Mouse (Mus musculus) MEL-GATA-1-ER (cell line): ENCODE results near the gene Ogfrl1.
A peak's percentile ranks its signal among the peaks of the same experiment; 100 is the strongest.

ENCODE experiments used
- DNase-seq: peaks from one replicate; pipeline ENCODE4 v3.0.0-alpha.2; 2012; ENCODE audit warnings: low read depth; ENCODE audit errors: extremely low read depth

The Ogfrl1 gene

DNA sequence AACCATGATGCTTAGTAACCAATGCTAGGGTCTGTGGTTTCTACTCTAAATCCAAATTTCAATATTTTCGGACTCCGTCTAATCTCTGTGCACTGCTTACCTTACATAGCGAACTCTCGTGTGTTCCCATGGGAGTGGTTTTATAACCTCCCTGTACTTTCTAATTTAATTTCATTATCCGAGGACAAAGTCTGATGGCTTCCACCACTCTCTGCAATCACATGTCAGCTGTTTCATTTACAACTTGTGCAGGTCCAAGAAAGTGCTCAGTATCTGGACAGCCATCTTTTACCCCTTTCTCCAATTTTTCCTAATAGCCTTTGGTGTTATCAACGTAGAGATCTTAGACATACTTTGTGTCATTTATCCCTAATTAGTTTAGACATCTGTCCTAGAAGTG, 44.7 kb downstream of the Ogfrl1 start:
- no peak for DNase-seq

- no peak for DNase-seq
These were observed 45.8 kb downstream of the Ogfrl1 start for GRCm38 (mm10) chr1:23351756-23352155.

DNA sequence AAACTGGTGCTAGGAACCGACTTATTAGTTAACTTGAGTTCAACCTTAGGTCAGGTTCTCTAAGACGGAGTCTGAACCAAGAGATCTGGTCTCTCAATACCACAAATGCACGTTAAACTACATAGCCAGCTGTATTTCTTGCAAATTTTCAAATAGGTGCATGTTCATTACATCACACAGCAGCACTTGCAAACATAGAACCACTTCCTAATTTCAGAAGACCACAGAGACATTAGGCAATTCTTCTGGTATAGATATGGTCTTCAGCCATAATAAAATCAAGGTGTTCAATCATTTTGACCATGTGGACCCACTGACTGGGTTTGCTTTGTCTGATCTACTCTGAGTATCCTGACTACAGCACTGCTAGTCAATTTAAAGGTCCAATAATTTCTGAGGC, 51.9 kb downstream of the Ogfrl1 start:
- DNase-seq: no peak

DNA sequence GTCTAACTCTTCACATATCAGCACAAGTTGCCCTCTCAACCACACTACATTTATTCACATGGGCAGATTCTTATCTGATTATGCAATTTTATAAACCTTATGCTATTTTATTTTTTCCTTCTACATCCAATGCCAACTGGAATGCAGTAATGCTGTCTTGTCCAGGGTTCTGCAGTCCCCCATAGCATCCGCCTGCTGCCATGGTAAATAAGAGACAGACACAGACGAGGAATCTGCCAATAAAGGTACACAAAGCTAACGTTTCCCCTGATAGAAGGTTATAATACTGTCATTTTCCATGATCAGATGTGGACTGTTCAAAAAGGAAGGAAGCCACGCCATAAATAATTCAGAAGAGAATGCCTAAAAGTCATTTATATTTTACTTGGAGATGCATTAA, 54.7 kb downstream of the Ogfrl1 start:
- no peak for DNase-seq

GRCm38 (mm10) chr1:23342224-23342623, 55.3 kb downstream of the Ogfrl1 start:
- DNase-seq: no peak

DNA sequence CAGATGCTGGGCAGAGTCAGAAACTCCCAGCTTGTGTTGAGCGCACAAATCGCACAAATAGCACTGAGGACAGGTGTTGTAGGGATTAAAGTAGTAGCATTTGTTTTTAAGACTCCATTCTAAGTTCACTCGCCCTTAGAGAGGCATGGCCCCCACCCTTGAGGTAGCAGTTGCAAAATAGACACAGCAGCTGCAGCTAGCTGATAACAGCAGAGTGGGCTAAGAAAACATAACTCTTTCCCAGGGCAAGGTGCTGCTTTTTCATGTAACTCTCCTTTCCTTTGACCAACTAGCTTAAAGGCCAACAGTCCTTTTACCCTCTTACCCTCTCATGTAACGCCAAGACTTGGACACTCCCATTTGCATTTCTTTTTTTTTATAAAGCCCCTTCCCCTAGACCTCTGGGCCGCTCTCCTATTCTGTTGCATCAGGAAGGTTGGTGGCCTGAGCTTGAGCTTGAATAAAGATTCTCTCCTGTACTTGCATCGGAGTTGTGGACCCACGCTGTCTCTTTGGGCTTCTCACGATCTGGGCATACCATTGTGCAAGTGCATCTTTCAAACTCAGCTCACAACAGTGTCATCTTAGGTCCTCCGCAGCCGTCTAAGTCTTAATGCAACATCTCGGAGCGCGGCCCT, 61.7 kb downstream of the Ogfrl1 start:
- DNase-seq: peak; percentile 74

DNA sequence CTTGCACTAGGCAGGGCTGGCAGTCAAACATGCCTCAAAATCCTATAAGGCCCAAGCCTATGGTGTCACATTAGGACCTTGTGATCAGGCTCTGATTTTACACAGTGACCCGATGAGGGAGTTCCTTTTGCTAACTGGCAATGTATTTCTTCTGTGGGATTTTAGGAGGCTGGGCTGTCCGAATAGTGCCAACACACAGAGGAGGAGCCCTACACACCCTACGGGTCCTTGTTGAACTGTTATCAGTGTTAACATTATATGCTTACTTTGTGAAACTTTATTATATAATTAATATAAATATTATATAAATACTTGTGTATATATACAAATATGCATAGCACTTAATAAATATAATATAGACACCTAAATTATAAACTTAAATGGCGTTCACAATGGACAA, 62.5 kb downstream of the Ogfrl1 start:
- DNase-seq: no peak

DNA sequence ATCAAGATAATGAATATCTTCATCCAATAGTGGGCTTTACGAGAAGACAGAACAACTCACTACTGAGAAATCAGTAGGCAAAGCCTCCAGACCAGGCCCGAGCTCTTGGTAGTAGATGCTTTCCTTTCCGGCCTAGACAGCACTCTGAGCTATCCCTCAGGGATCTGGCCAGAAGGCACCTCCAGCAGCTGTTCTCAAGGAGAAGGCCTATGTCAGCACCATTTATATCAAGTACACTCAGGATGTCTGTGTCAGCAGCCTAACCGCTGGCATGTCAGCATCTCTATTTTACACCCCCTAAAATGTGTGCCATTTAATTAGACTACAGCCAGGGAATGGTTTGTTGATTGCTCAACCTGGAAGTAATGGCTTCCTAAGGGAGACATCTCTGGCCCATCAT, 65.4 kb downstream of the Ogfrl1 start:
- DNase-seq: no peak

- no peak for DNase-seq
These were observed 72.4 kb downstream of the Ogfrl1 start for GRCm38 (mm10) chr1:23325160-23325559.

DNA sequence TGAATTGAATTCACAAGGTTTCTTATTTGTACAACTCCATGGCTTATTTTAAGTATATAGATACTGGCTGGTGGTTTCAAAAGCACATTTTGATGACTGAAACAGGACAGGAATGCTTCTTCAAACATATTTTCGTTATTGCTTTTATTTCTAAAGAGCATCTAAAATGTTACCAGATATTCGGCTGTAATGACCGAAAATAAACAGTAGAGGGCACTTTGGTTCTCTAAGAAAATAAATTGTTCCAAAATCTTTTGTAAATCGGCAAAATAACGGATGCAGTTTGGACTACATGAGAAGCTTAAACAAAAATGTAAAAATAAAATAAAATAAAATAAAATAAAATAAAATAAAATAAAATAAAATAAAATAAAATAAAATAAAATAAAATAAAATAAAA, 73.3 kb downstream of the Ogfrl1 start:
- peak; percentile 28 for DNase-seq

DNA sequence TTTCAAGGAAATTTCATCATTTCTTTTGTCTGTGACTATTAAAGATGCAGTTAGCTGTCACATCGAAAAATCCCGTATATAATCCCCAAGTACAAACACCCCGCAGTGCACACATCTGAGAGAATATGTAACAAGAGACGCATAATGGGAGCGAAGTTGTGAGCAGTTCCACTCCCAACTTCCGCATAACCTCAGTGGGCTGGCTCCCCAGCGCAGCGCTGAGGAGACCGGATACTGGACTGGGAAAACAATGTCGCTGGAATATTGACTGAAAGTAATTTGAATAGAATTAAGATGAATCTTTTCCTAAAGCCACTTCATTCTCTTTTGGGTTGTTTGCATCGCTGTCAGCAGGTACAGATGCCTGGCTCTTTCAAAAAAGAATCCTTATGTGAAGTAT, 74.3 kb downstream of the Ogfrl1 start:
- DNase-seq: no peak

DNA sequence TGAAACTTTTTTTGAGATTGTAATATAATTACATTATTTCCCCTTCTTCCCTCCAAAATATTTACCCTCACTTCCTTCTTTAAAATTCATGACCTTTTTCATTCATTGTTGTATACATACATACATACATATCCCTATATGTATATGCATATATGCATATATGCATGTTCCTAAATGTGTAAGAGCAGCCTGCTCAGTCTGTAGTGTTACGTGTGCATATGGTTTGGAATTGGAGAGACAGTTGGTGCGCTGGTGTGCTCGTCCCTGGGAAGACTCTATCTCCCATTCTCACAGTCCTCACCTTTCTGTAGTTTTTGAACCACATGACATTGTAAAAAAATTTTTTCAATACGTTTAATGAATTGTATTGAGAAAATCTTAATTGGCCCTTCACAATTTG, 75.4 kb downstream of the Ogfrl1 start:
- no peak for DNase-seq

- DNase-seq: no peak
These were observed 76.2 kb downstream of the Ogfrl1 start for GRCm38 (mm10) chr1:23321331-23321851.

GRCm38 (mm10) chr1:23320591-23321195, 76.9 kb downstream of the Ogfrl1 start:
- DNase-seq: no peak
